Mouse (Mus musculus): ENCODE measurements at regions not wholly inside any gene's neighbourhood (a gene's known extent, or its start where the extent isn't known, plus 50 kb on each side); places are given as distances from the start of the nearest gene placed in this dataset.

DNA sequence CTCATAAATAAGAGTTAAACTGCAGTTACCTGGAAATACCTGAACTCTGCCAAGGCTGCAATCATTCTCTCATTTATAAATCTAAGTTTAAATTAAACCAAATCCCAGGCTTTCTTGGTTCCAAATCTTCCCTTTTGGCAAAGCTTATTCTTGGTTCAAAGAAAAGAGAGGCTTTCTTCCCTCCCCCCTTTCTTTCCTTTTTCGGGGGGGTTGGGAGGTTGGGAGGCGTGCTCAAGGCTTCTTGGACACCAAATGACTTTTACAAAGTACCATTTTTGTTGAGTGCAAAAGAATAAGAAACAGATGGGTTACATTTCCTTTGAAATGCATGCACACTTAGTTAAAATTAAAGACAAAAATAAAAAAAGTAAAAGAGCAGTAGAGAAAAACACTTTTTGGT is 105.4 kb upstream of the Mroh9 start:
- no peak for DNase-seq

GRCm38 (mm10) chr1:163181851-163182250 is 96.4 kb upstream of the Mroh9 start:
- no peak for DNase-seq

DNA sequence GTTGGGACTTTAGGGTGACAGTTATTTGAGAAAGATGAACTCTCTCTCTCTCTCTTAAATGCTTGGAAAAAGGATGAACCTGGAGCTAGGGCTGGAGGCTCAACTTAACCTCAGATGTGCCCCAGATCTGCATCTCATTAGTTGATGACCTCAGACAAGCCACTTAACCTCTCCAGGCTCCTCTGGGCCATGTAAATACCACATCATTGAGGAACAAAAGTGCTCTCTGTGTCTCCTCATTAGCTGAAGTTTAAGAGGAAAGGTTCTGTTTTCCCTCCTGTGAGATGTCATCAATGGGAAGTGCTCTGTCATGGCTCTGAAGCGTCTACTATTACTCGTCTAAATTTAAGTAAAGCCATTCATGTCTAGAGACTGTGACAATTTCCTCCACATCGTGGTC is 91.5 kb upstream of the Mroh9 start:
- no peak for DNase-seq

- no peak for DNase-seq
Measured at GRCm38 (mm10) chr1:163167051-163167450, 81.6 kb upstream of the Mroh9 start.

DNA sequence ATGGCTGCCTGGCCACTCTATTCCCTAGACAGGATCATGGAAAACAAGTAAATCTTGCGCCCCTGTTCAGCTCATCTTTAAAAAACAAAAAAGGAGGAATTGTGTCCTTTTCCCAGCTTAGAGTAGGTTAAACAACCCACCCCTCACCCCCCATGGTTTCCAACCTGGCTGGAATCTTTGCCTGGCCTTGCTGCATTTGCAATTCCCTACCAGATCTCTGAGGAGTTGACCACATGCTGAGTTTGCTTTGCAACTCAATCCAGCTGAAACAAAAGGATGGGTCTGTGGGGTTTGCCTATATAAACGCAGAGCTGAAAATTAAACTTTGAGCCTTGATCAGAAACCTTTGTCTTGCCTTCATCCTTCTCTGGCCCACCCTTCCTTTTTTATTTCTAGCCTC is 78.2 kb upstream of the Mroh9 start:
- DNase-seq: no peak

DNA sequence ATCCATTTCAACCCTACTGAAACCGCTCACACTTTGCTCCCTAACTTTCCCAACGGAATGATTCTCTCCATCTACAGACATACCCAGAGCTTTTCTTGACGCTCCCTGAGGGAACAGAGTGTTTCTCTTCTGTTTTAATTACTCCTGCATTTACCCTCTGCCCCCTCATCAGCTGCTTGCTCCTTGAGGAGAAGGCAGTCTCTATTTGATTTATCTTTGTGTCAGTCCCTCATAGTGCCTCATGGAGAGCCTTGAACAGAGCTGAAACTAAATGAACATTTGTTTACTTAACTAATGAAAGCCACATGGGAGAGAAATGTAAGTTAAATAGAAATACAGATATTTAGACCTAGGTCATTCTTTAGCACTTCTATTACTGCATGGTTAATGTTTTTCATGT is 74.4 kb upstream of the Mroh9 start:
- DNase-seq: no peak

GRCm38 (mm10) chr1:163158491-163158890 is 73.0 kb upstream of the Mroh9 start:
- no peak for DNase-seq

- DNase-seq: peak; percentile 79
Measured at GRCm38 (mm10) chr1:163150203-163150855, 64.9 kb upstream of the Mroh9 start.

DNA sequence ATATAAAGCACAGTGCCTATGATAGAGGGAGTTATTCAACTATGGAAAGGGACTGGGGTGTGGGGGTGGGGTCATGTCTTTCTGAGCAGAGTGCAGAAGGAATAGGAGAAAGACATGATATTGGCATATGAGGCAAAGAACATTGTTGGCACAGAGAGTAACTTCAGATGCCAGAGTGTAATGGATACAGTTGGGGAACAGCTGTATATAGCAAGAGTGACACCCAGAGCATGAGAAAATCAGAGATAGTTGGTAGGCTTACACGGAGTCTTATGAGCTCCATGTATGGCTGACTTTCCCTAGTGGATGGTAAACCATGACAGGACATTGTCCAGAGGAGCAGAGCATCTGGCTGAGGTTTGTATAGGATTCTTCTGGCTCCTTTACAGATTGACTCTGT is 61.2 kb upstream of the Mroh9 start:
- DNase-seq: no peak

- DNase-seq: no peak
Measured at GRCm38 (mm10) chr1:163143113-163143512, 57.6 kb upstream of the Mroh9 start.

- DNase-seq: peak; percentile 11
Measured at GRCm38 (mm10) chr1:163141471-163141870, 56.0 kb upstream of the Mroh9 start.

GRCm38 (mm10) chr1:163138179-163138578 is 52.7 kb upstream of the Mroh9 start:
- no peak for DNase-seq
